Mouse (Mus musculus) kidney, adult 2 months (tissue): Measurements from ENCODE around the gene Gm6993.

ENCODE experiments used
- CTCF ChIP-seq: fragments of 200-500 bp; conservative IDR thresholded peaks from 2 replicates; pipeline ENCODE4 v1.5.1; 2011; ENCODE audit warnings: low read depth, mild to moderate bottlenecking, control low read depth, low read length, moderate library complexity, mixed read lengths; ENCODE audit not compliant: insufficient read depth, insufficient read length
- POLR2A ChIP-seq: fragments of 200-500 bp; IDR thresholded peaks from one replicate; pipeline ENCODE4 v1.6.1; 2011; ENCODE audit warnings: low read depth, low read length, control low read depth

DNA sequence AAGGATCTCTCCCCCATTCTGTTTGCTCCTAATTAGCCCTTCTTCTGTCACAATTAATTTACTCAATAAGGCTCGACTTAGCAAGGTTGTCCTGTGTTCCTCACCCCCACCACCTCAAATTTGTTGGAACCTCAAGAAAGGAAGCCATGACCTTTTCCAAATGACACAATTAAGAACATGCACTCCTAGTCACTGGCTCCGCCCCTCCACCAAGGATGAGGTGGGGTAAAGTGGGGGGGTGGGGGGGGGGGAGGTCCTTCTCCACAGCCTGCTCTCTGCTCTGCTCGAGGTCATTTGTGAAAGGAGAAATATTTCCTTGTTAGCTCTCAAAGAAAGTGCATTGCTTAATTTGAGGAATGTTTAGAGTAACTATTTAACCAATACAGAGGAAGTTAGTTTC is 17.8 kb upstream of the Gm6993 start:
- TF ChIP-seq CTCF (no peak), POLR2A (no peak)
